Mouse (Mus musculus) stomach, embryonic 14.5 days (tissue): ENCODE measurements around the gene Has3. TPM values are rescaled to one million over a fixed set of nuclear protein-coding genes. Genes with fewer than 3 reads are reported as not detected.
"Not testable (repeated sequence)": the region's sequence is repeated elsewhere in the genome, so short reads cannot be mapped to it uniquely, and the experiment has no call there.

Experiments
- ATAC-seq: fragments of 200-750 bp; cut with Nextera tagmentation; 2 replicates; pipeline ENCODE4 v1.8.0; 2017; ENCODE audit warnings: low read depth, moderate TSS enrichment; ENCODE audit not compliant: insufficient number of reproducible peaks, insufficient read depth, low FRiP score
- H3K27ac ChIP-seq: fragments of 300-500 bp; sonication (generic); 2 replicates; pipeline ENCODE4 v1.5.1; 2014; ENCODE audit warnings: mild to moderate bottlenecking, low read length, moderate library complexity, mixed read lengths
- H3K27me3 ChIP-seq: fragments of 300-500 bp; sonication (generic); 2 replicates; pipeline ENCODE4 v1.6.1; 2014; ENCODE audit warnings: low read length, control low read depth, mixed read lengths; ENCODE audit not compliant: control insufficient read depth, insufficient read depth
- H3K36me3 ChIP-seq: fragments of 300-500 bp; sonication (generic); 2 replicates; pipeline ENCODE4 v1.6.1; 2014; ENCODE audit warnings: mild to moderate bottlenecking, control low read depth, low read length, moderate library complexity, mixed read lengths; ENCODE audit not compliant: control insufficient read depth, insufficient read depth
- H3K4me1 ChIP-seq: fragments of 300-500 bp; sonication (generic); 2 replicates; pipeline ENCODE4 v1.6.1; 2014; ENCODE audit warnings: low read length, control low read depth, mixed read lengths; ENCODE audit not compliant: control insufficient read depth, insufficient read depth
- H3K4me2 ChIP-seq: fragments of 300-500 bp; sonication (generic); replicated peaks from 2 replicates; pipeline ENCODE4 v1.6.1; 2014; ENCODE audit warnings: low read depth, low read length, control low read depth
- H3K4me3 ChIP-seq: fragments of 300-500 bp; sonication (generic); 2 replicates; pipeline ENCODE4 v1.5.1; 2014; ENCODE audit warnings: low read depth, low read length, control low read depth
- H3K9ac ChIP-seq: fragments of 300-500 bp; sonication (generic); replicated peaks from 2 replicates; pipeline ENCODE4 v1.6.1; 2014; ENCODE audit warnings: low read depth, mild to moderate bottlenecking, control low read depth, low read length, moderate library complexity, mixed read lengths
- H3K9me3 ChIP-seq: fragments of 300-500 bp; sonication (generic); 2 replicates; pipeline ENCODE4 v1.6.1; 2016; ENCODE audit warnings: low read depth, low read length, control low read depth; ENCODE audit not compliant: control insufficient read depth
- WGBS: fragments of 180-500 bp; shearing (Covaris S2); extraction: QIAGEN DNeasy Blood & Tissue Kit; methylation state at CpG from one replicate; pipeline ENCODE4 v1.1.7; 2014; 5-methylcytosine and 5-hydroxymethylcytosine counted together
- polyA plus RNA-seq: library from polyadenylated mRNA; unstranded; fragments of >200 nt; fragmentation: Nextera tagmentation; extraction: Ambion mirVana; gene quantifications from 2 replicates; pipeline ENCODE4 v1.2.1, GENCODE M21; 2014

Has3 gene
- polyA plus RNA-seq, 1 experiment from 2014 or later, result 0.54 TPM

- Histone ChIP-seq H3K4me3 (no peak overlapping the region), H3K9ac (no peak overlapping the region), H3K4me1 (peaks cover 3% of the 10 kb centered on the region; the same call in 1 of the 2 replicates), H3K4me2 (no peak overlapping the region), H3K27ac (no peak overlapping the region), H3K36me3 (peaks cover 73% of the 10 kb centered on the region), H3K9me3 (no peaks in the 10 kb centered on the region), H3K27me3 (no peaks in the 10 kb centered on the region)
- no peak for ATAC-seq
- WGBS, result 94% methylated on average over 8 of the region's 8 CpGs
Measured at GRCm38 (mm10) chr8:106919721-106920394, 49.8 kb downstream of the Has3 start.

GRCm38 (mm10) chr8:106920395-106920741, 50.3 kb downstream of the Has3 start:
- H3K9me3 ChIP-seq, result no peaks in the 10 kb centered on the region
- H3K4me2 ChIP-seq, result no peak overlapping the region
- peaks cover 68% of the 10 kb centered on the region for H3K36me3 ChIP-seq
- H3K27me3 ChIP-seq, result no peaks in the 10 kb centered on the region
- no peak for ATAC-seq
- 93% methylated on average over 5 of the region's 5 CpGs for WGBS
- no peak overlapping the region for H3K9ac ChIP-seq
- no peak overlapping the region for H3K27ac ChIP-seq
- peaks cover 3% of the 10 kb centered on the region; the same call in 1 of the 2 replicates for H3K4me1 ChIP-seq
- no peak overlapping the region for H3K4me3 ChIP-seq

- Histone ChIP-seq H3K36me3 (peaks cover 36% of the 10 kb centered on the region), H3K4me3 (no peak overlapping the region), H3K9me3 (no peaks in the 10 kb centered on the region), H3K9ac (no peak overlapping the region), H3K4me2 (no peak overlapping the region), H3K4me1 (peaks cover 3% of the 10 kb centered on the region; the same call in 1 of the 2 replicates), H3K27me3 (no peaks in the 10 kb centered on the region), H3K27ac (no peak overlapping the region)
- WGBS, result 79% methylated on average over 4 of the region's 4 CpGs
- no peak for ATAC-seq
Measured at GRCm38 (mm10) chr8:106924057-106924456, 54.0 kb downstream of the Has3 start.

- H3K9ac ChIP-seq, result no peak overlapping the region
- peak overlapping the region; percentile 48; the same call in 1 of the 2 replicates for H3K27ac ChIP-seq
- WGBS, result 53% methylated on average over 8 of the region's 8 CpGs
- H3K4me2 ChIP-seq, result no peak overlapping the region
- H3K4me3 ChIP-seq, result no peak overlapping the region
- H3K27me3 ChIP-seq, result no peaks in the 10 kb centered on the region
- H3K4me1 ChIP-seq, result peaks cover 6% of the 10 kb centered on the region; the same call in 1 of the 2 replicates
- H3K9me3 ChIP-seq, result no peaks in the 10 kb centered on the region
- peaks cover 27% of the 10 kb centered on the region for H3K36me3 ChIP-seq
- no peak for ATAC-seq
Measured at GRCm38 (mm10) chr8:106924904-106925349, 54.9 kb downstream of the Has3 start.

- Histone ChIP-seq H3K27me3 (no peaks in the 10 kb centered on the region), H3K27ac (no peak overlapping the region), H3K4me3 (no peak overlapping the region), H3K36me3 (peaks cover 23% of the 10 kb centered on the region), H3K4me1 (peaks cover 7% of the 10 kb centered on the region; the same call in 1 of the 2 replicates), H3K9me3 (no peaks in the 10 kb centered on the region), H3K9ac (no peak overlapping the region), H3K4me2 (no peak overlapping the region)
- 85% methylated on average over 4 of the region's 4 CpGs for WGBS
- ATAC-seq, result no peak
Measured at GRCm38 (mm10) chr8:106925446-106925845, 55.4 kb downstream of the Has3 start.

GRCm38 (mm10) chr8:106927247-106927646, 57.2 kb downstream of the Has3 start:
- Histone ChIP-seq H3K27me3 (no peaks in the 10 kb centered on the region), H3K36me3 (peaks cover 11% of the 10 kb centered on the region; the same call in 1 of the 2 replicates), H3K9me3 (no peaks in the 10 kb centered on the region), H3K9ac (no peak overlapping the region), H3K4me1 (peaks cover 7% of the 10 kb centered on the region), H3K4me3 (no peak overlapping the region), H3K27ac (no peak overlapping the region), H3K4me2 (no peak overlapping the region)
- no peak for ATAC-seq
- WGBS, result 49% methylated on average over 4 of the region's 4 CpGs

GRCm38 (mm10) chr8:106928182-106928581, 58.1 kb downstream of the Has3 start:
- not testable (repeated sequence) for H3K9ac ChIP-seq, H3K27ac ChIP-seq
- 93% methylated on average over 10 of the region's 11 CpGs for WGBS

GRCm38 (mm10) chr8:106929155-106929913, 59.3 kb downstream of the Has3 start:
- Histone ChIP-seq H3K4me2 (no peak overlapping the region), H3K9me3 (no peaks in the 10 kb centered on the region), H3K4me3 (no peak overlapping the region), H3K27me3 (no peaks in the 10 kb centered on the region), H3K4me1 (peaks cover 10% of the 10 kb centered on the region), H3K9ac (no peak overlapping the region), H3K36me3 (no peaks in the 10 kb centered on the region), H3K27ac (peak overlapping the region; percentile 72; the same call in 1 of the 2 replicates)
- no peak for ATAC-seq
- WGBS, result 36% methylated on average over 6 of the region's 6 CpGs

More at GRCm38 (mm10) chr8:106928182-106928581, 58.1 kb downstream of the Has3 start:
- not testable (repeated sequence) for ATAC-seq, H3K27me3 ChIP-seq, H3K4me1 ChIP-seq, H3K4me3 ChIP-seq, H3K4me2 ChIP-seq, H3K9me3 ChIP-seq, H3K36me3 ChIP-seq
